In genomic region chr11:72847831-72848628, GRCm38 (mm10) we compare ENCODE assay signal across 35 mouse cellular contexts. TPM values are rescaled to one million over a fixed set of nuclear protein-coding genes. Genes with fewer than 3 reads are reported as not detected.
A peak's percentile ranks its signal among the peaks of the same experiment; 100 is the strongest.
DNase-seq lines count a peak whose midpoint lies in the region; ATAC-seq and TF ChIP-seq lines count a peak whose summit lies in the region.
"Had no signal": no experiment of that assay in that cellular context is flagged by ENCODE, and none has a peak within 500 bp of the region (broad histone marks: within the 10 kb centered on the region; RNA-seq: fewer than 3 reads in every experiment).

No protein-coding gene starts in this region.

- no peak for TF ChIP-seq CTCF in left cerebral cortex, adult 2 months (IDR thresholded peaks at IDR 0.05)

- intact Hi-C loops in left cerebral cortex, adult 2 months (cut with DNase I), result no loop called here
- intact Hi-C loops in left cerebral cortex, postnatal 4 days (cut with DNase I), result no loop called here

- no peak overlapping the region for H3K4me3 ChIP-seq in left cerebral cortex, adult 2 months
- H3K4me3 ChIP-seq: forebrain, embryonic 10.5 days; forebrain, embryonic 15.5 days; gastrocnemius, adult 2 months; heart, adult 2 months; heart, embryonic 13.5 days; hindbrain, embryonic 10.5 days; hindbrain, embryonic 15.5 days; kidney, embryonic 15.5 days; layer of hippocampus, adult 2 months; limb, embryonic 12.5 days; liver, embryonic 15.5 days; midbrain, embryonic 13.5 days had no signal

- 0 out of 2 replicates have a peak, but pooled peaks have one; percentile 34 for ATAC-seq in erythroblast, adult 5-6 weeks (replicated peaks; ENCODE audit: low FRiP score, poor library complexity, severe bottlenecking)
- ATAC-seq: forebrain, embryonic 15.5 days; inflammation-experienced regulatory T-cells, adult 6 months; midbrain, embryonic 13.5 days had no signal

- H3K27ac ChIP-seq in left cerebral cortex, adult 2 months, result 0 out of 2 replicates have a peak overlapping the region, but pooled peaks have one; percentile 24
- H3K27ac ChIP-seq: forebrain, embryonic 10.5 days; forebrain, embryonic 15.5 days; gastrocnemius, adult 2 months; heart, adult 2 months; heart, embryonic 13.5 days; hindbrain, embryonic 10.5 days; hindbrain, embryonic 15.5 days; kidney, embryonic 15.5 days; layer of hippocampus, adult 2 months; limb, embryonic 12.5 days; liver, embryonic 15.5 days; midbrain, embryonic 13.5 days; stomach, postnatal 0 days had no signal

- no peak for DNase-seq in left cerebral cortex, adult 2 months (ENCODE audit: extremely low spot score in 1 of 2, low spot score in 2 of 2)
- no peak for DNase-seq in left cerebral cortex, postnatal 4 days
- DNase-seq in NIH3T3 (ENCODE audit: low read depth), result peak; percentile 43
- no peak for DNase-seq in left cerebral cortex, adult 11 months (ENCODE audit: low spot score)
- DNase-seq in spleen, postnatal 10 days (ENCODE audit: low spot score in 2 of 2), result no peak
- no peak for DNase-seq in kidney, adult 9 months
- DNase-seq: adrenal gland, postnatal 14 days; B cell, adult 2 months; cerebellum, adult 18-20 months; cerebellum, postnatal 25 days; gastrocnemius, adult 2 months; gastrocnemius, postnatal 36 days; heart, adult 2 months; heart, postnatal 10 days; kidney, adult 11 months; kidney, postnatal 36 days; lung, embryonic 14.5 days; lung, postnatal 36 days; retina, postnatal 1 day; right cerebral cortex, postnatal 14 days; thymus, adult 18-20 months; thymus, postnatal 25 days had no signal

RNA-seq across cellular contexts. Expression of gene Zzef1, which starts 52.0 kb away (rescaled TPM):
- 10 to 100 TPM; 44.5 to 48.6 TPM for total RNA-seq in left cerebral cortex, adult 2 months (2021)
- total RNA-seq in left cerebral cortex, postnatal 4 days (2021), result 10 to 100 TPM; 56.1 to 57.1 TPM
- 11.9 and 13.0 TPM in 2 replicates for total RNA-seq in erythroblast, adult 5-6 weeks (2015; ENCODE audit: low replicate concordance)
- 14.4 and 15.2 TPM in 2 replicates for total RNA-seq in erythroblast, adult 5-6 weeks (2017; ENCODE audit: low replicate concordance)

RNA-seq across cellular contexts. Expression of gene Cyb5d2, which starts 52.1 kb away (rescaled TPM):
- 10 to 100 TPM; 15.2 to 18.0 TPM for total RNA-seq in left cerebral cortex, adult 2 months (2021)
- total RNA-seq in left cerebral cortex, postnatal 4 days (2021), result 1 to 10 TPM; 6.5 to 7.3 TPM
- total RNA-seq in erythroblast, adult 5-6 weeks (2015; ENCODE audit: low replicate concordance), result 4.6 and 5.8 TPM in 2 replicates
- 4.5 and 5.2 TPM in 2 replicates for total RNA-seq in erythroblast, adult 5-6 weeks (2017; ENCODE audit: low replicate concordance)
